Mouse (Mus musculus): ENCODE measurements around the gene Thap3. TPM values are rescaled to one million over a fixed set of nuclear protein-coding genes. Genes with fewer than 3 reads are reported as not detected.

Thap3 gene
- total and polyA plus RNA-seq, 2 experiments from 2014 or later: 21.1 to 42.7 TPM

DNA sequence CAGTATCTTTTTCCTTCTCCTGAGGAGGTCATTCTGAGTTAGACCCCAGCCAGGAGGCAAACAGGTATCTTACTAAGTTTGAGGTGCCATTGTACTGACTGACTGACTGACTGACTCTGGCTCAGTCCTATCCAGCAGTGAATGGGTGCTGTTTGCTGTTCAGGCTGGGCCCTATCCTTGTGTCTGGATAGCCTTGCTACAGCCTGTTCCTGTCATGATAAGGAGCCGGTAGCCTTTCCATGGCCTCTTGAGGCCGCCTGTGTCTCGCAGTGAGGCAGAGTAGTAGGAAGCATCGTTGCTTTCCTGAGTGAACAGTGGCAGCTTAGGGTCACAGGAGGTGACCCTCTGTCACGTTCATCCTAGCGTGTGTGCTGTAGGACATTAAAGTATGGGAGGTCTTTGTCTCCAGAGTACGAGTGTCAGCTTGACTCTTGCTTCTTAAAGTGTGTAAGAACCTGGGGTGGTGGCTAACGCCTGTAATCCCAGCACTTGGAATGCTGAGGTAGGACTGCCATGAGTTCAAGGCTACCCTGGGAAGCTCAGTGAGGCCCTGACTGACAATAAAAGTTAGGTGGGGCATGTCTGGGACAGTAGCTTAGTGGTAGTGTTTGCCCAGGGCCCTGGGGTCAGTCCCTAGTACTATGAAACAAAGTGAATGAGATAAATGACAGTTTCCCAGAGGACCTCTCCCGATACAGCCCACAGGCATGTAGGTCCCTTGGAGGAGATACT lies 31.0 kb downstream of the Thap3 start:
- no peak for TF ChIP-seq CTCF (IDR thresholded peaks at IDR 0.05)
- DNase-seq (ENCODE audit: low spot score) (no peak), ATAC-seq (ENCODE audit: low FRiP score) (no peak)
- Histone ChIP-seq H3K9me3 (ENCODE audit: low read length) (no peaks in the 10 kb centered on the region), H3K9ac (replicated peaks; ENCODE audit: low read length, poor library complexity, severe bottlenecking) (no peak overlapping the region), H3K4me3 (ENCODE audit: low read depth, low read length) (no peak overlapping the region), H3K4me2 (ENCODE audit: low read depth, low read length, poor library complexity, severe bottlenecking) (no peak overlapping the region), H3K27me3 (ENCODE audit: insufficient read depth, low read length) (no peaks in the 10 kb centered on the region), H3K27ac (ENCODE audit: low read depth, low read length) (no peak overlapping the region), H3K36me3 (ENCODE audit: insufficient read depth, low read length) (peaks cover 59% of the 10 kb centered on the region), H3K4me1 (ENCODE audit: insufficient read depth, low read length) (no peaks in the 10 kb centered on the region)
- WGBS: 92% methylated on average over 9 of the region's 9 CpGs

DNA sequence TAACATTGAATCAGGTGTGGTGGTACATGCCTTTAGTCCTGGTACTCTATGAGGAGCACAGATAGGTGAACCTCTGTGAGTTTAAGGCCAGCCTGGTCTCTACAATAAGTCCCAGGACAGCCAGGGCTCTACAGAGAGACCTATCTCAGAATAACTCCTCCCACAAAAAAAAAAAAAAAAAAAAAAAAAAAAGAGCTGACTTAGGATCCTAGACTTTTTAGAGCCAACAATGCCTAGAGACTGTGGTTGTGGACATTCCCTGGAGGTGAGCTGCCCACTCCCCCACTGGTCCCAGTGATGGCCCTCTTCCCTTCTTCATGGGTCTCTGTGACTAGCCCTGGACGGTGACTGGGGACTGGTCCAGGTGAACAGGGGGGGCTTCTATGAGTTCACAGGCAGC lies 33.0 kb downstream of the Thap3 start:
- Histone ChIP-seq H3K4me1 (ENCODE audit: insufficient read depth, low read length) (no peaks in the 10 kb centered on the region), H3K27me3 (ENCODE audit: insufficient read depth, low read length) (no peaks in the 10 kb centered on the region), H3K36me3 (ENCODE audit: insufficient read depth, low read length) (peaks cover 66% of the 10 kb centered on the region), H3K9me3 (ENCODE audit: low read length) (no peaks in the 10 kb centered on the region), H3K9ac (replicated peaks; ENCODE audit: low read length, poor library complexity, severe bottlenecking) (no peak overlapping the region), H3K27ac (ENCODE audit: low read depth, low read length) (no peak overlapping the region), H3K4me3 (ENCODE audit: low read depth, low read length) (no peak overlapping the region), H3K4me2 (ENCODE audit: low read depth, low read length, poor library complexity, severe bottlenecking) (no peak overlapping the region)
- ATAC-seq (ENCODE audit: low FRiP score): no peak
- DNase-seq (ENCODE audit: low spot score): no peak
- TF ChIP-seq CTCF (IDR thresholded peaks at IDR 0.05): no peak
- 100% methylated on average over 1 of the region's 1 CpGs for WGBS

DNA sequence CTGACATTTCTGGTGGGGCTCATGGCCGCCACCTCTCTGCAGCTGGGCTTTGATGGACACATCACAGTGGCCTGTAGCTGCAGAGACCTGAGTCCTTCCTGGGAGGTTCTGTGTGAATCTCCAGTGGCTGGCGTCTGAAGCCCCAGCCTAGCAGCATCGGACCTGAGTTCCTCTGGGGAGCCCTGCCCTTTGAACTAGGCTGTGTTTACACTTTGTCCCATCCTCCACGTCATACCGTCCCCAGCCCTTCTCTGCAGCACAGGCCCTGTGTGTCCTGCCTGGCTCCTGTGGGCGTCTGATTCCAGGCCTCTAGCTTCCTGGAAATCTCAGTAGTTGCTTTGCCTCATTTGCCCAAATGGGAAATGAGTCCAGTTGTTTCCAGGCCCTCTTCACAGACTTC lies 35.6 kb downstream of the Thap3 start:
- H3K4me1 ChIP-seq (ENCODE audit: insufficient read depth, low read length): no peaks in the 10 kb centered on the region
- H3K36me3 ChIP-seq (ENCODE audit: insufficient read depth, low read length): peaks cover 51% of the 10 kb centered on the region
- DNase-seq (ENCODE audit: low spot score) (no peak), ATAC-seq (ENCODE audit: low FRiP score) (no peak)
- no peaks in the 10 kb centered on the region for H3K27me3 ChIP-seq (ENCODE audit: insufficient read depth, low read length)
- 91% methylated on average over 6 of the region's 6 CpGs for WGBS
- no peak for TF ChIP-seq CTCF (IDR thresholded peaks at IDR 0.05)
- H3K4me3 ChIP-seq (ENCODE audit: low read depth, low read length): no peak overlapping the region
- no peaks in the 10 kb centered on the region for H3K9me3 ChIP-seq (ENCODE audit: low read length)
- no peak overlapping the region for H3K4me2 ChIP-seq (ENCODE audit: low read depth, low read length, poor library complexity, severe bottlenecking)
- no peak overlapping the region for H3K9ac ChIP-seq (replicated peaks; ENCODE audit: low read length, poor library complexity, severe bottlenecking)
- no peak overlapping the region for H3K27ac ChIP-seq (ENCODE audit: low read depth, low read length)

DNA sequence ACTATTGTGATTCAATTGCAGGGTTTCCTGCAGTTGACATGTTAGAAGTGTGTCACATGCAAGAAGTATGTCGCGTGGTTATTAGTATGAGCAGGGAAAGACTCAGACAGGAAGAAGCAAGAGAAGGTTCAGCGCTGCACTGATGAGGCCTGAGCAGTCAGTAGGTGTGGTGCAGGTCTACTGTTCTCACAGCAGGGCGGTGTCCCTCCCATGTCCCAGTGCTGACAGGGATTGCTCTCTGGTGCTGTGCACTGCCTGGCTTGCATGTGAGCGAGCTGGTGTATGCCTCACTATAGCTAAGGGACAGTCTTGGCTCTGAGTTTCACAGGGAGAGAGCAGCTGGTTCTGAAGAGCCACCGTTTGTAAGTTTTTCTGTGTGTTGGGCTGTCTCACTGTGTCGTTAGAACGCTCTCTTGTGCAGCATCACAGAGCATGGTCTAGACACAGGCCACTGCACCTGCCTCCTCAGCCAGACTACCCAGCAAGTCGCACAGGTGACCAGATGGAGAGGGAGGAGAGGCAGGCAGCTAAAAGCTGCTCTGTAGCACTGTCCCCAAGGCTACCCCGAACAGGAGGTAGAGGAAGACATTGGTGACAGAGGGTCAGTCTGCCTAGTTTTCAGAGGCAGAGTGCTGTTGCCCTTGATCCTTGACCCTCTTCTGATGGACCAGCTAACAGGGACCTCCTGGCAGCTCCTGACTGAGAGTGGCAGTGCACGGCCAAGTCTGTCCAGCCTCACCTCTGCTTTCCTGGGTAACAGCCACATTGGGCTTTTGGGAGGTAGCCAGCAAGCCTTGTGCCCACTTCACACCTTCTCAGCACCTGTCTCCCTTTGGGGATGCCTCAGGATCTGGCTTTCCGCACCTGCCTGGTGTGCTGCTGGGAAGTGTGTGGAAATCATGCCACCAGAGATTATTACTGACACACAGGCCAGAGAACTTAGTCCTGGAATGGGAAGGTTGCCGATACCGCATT lies 40.0 kb downstream of the Thap3 start:
- Histone ChIP-seq H3K36me3 (ENCODE audit: insufficient read depth, low read length) (peaks cover 23% of the 10 kb centered on the region), H3K9me3 (ENCODE audit: low read length) (no peaks in the 10 kb centered on the region), H3K27me3 (ENCODE audit: insufficient read depth, low read length) (no peaks in the 10 kb centered on the region), H3K27ac (ENCODE audit: low read depth, low read length) (no peak overlapping the region), H3K4me3 (ENCODE audit: low read depth, low read length) (no peak overlapping the region), H3K9ac (replicated peaks; ENCODE audit: low read length, poor library complexity, severe bottlenecking) (no peak overlapping the region), H3K4me2 (ENCODE audit: low read depth, low read length, poor library complexity, severe bottlenecking) (no peak overlapping the region), H3K4me1 (ENCODE audit: insufficient read depth, low read length) (no peaks in the 10 kb centered on the region)
- ATAC-seq (ENCODE audit: low FRiP score) (no peak), DNase-seq (ENCODE audit: low spot score) (no peak)
- WGBS: 96% methylated on average over 14 of the region's 14 CpGs
- TF ChIP-seq CTCF (IDR thresholded peaks at IDR 0.05): no peak

DNA sequence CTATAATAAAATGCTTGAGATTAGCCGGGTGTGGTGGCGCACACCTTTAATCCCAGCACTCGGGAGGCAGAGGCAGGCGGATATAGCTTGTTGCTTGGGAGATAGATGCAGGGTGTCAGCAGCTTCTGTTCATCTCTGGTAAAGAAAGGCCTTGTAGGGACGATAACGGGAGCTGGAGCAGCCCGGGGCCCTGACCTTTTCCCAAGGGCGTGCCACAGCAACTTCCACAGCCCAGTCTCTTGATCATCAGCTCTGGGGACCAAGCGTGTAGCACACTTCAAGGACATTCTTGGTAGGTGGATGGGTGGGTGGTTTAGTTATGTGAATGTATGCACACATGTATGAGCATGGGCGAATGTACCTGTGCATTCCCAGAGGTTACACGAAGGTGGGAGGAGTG lies 42.6 kb downstream of the Thap3 start:
- no peaks in the 10 kb centered on the region for H3K9me3 ChIP-seq (ENCODE audit: low read length)
- no peaks in the 10 kb centered on the region for H3K27me3 ChIP-seq (ENCODE audit: insufficient read depth, low read length)
- no peak for DNase-seq (ENCODE audit: low spot score)
- H3K4me1 ChIP-seq (ENCODE audit: insufficient read depth, low read length): no peaks in the 10 kb centered on the region
- H3K4me3 ChIP-seq (ENCODE audit: low read depth, low read length): no peak overlapping the region
- 90% methylated on average over 11 of the region's 11 CpGs for WGBS
- TF ChIP-seq CTCF (IDR thresholded peaks at IDR 0.05): no peak
- H3K4me2 ChIP-seq (ENCODE audit: low read depth, low read length, poor library complexity, severe bottlenecking): no peak overlapping the region
- H3K9ac ChIP-seq (replicated peaks; ENCODE audit: low read length, poor library complexity, severe bottlenecking): no peak overlapping the region
- peaks cover under 1% of the 10 kb centered on the region for H3K36me3 ChIP-seq (ENCODE audit: insufficient read depth, low read length)
- H3K27ac ChIP-seq (ENCODE audit: low read depth, low read length): no peak overlapping the region
- no peak for ATAC-seq (ENCODE audit: low FRiP score)

DNA sequence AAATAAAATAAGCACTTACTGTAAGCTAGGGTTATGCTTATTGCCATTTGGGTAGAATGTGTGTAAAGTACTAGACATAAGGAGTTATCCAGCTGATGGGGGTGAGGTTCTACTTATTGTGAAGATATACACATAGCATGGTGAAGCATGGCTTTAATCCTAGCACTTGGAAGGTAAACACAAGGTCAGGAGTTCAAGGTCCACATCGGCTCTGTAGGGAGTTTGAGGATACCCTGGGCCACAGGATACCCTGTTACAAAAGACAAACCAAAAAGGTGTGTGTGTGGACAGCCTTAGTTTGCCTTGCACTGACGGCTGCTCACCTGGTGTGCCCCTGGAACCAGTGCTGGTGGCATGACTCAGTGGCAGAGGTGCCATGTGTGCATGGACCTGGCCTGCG lies 50.7 kb downstream of the Thap3 start:
- Histone ChIP-seq H3K27ac (ENCODE audit: low read depth, low read length) (no peak overlapping the region), H3K4me3 (ENCODE audit: low read depth, low read length) (no peak overlapping the region), H3K4me1 (ENCODE audit: insufficient read depth, low read length) (peaks cover 7% of the 10 kb centered on the region; the same call in 1 of the 2 replicates), H3K4me2 (ENCODE audit: low read depth, low read length, poor library complexity, severe bottlenecking) (no peak overlapping the region), H3K36me3 (ENCODE audit: insufficient read depth, low read length) (no peaks in the 10 kb centered on the region), H3K9me3 (ENCODE audit: low read length) (no peaks in the 10 kb centered on the region), H3K9ac (replicated peaks; ENCODE audit: low read length, poor library complexity, severe bottlenecking) (no peak overlapping the region), H3K27me3 (ENCODE audit: insufficient read depth, low read length) (no peaks in the 10 kb centered on the region)
- 95% methylated on average over 3 of the region's 3 CpGs for WGBS
- TF ChIP-seq CTCF (IDR thresholded peaks at IDR 0.05): no peak
- ATAC-seq (ENCODE audit: low FRiP score) (no peak), DNase-seq (ENCODE audit: low spot score) (no peak)

Measured in midbrain, postnatal 0 days (tissue).